Mouse (Mus musculus) intestine, postnatal 0 days (tissue): ENCODE results near the gene Dctn2. TPM values are rescaled to one million over a fixed set of nuclear protein-coding genes. Genes with fewer than 3 reads are reported as not detected.
"Not testable (repeated sequence)": the region's sequence is repeated elsewhere in the genome, so short reads cannot be mapped to it uniquely, and the experiment has no call there.

ENCODE experiments used
- ATAC-seq: fragments of 200-750 bp; cut with Nextera tagmentation; 2 replicates; pipeline ENCODE4 v1.8.0; 2017; ENCODE audit warnings: mild to moderate bottlenecking, moderate TSS enrichment, moderate library complexity
- H3K27ac ChIP-seq: fragments of 300-500 bp; sonication (generic); 2 replicates; pipeline ENCODE4 v1.5.1; 2014; ENCODE audit warnings: mild to moderate bottlenecking, low read depth, low read length, moderate library complexity
- H3K27me3 ChIP-seq: fragments of 300-500 bp; sonication (generic); replicated peaks from 2 replicates; pipeline ENCODE4 v1.6.1; 2014; ENCODE audit warnings: low read length, mixed read lengths; ENCODE audit not compliant: control insufficient read depth, insufficient read depth
- H3K36me3 ChIP-seq: fragments of 300-500 bp; sonication (generic); 2 replicates; pipeline ENCODE4 v1.6.1; 2014; ENCODE audit warnings: mild to moderate bottlenecking, moderate library complexity; ENCODE audit not compliant: control insufficient read depth, insufficient read depth
- H3K4me1 ChIP-seq: fragments of 300-500 bp; sonication (generic); replicated peaks from 2 replicates; pipeline ENCODE4 v1.6.1; 2014; ENCODE audit warnings: antibody characterized with exemption, low read length, mixed read lengths; ENCODE audit not compliant: control insufficient read depth, insufficient read depth
- H3K4me2 ChIP-seq: fragments of 300-500 bp; sonication (generic); replicated peaks from 2 replicates; pipeline ENCODE4 v1.6.1; 2014; ENCODE audit warnings: low read depth, mild to moderate bottlenecking, moderate library complexity
- H3K4me3 ChIP-seq: fragments of 300-500 bp; sonication (generic); 2 replicates; pipeline ENCODE4 v1.5.1; 2014; ENCODE audit warnings: low read depth, low read length
- H3K9ac ChIP-seq: fragments of 300-500 bp; sonication (generic); 2 replicates; pipeline ENCODE4 v1.6.1; 2014; ENCODE audit warnings: mild to moderate bottlenecking, low read depth, low read length
- H3K9me3 ChIP-seq: fragments of 300-500 bp; sonication (generic); 2 replicates; pipeline ENCODE4 v1.6.1; 2016; ENCODE audit warnings: mixed run types; ENCODE audit not compliant: control insufficient read depth
- CTCF ChIP-seq: sonication (generic); IDR thresholded peaks from 2 replicates; pipeline ENCODE4 v1.5.1; 2016; ENCODE audit warnings: low read depth, mild to moderate bottlenecking, control low read depth, antibody characterized with exemption, moderate library complexity
- WGBS: fragments of 180-500 bp; shearing (Covaris S2); extraction: QIAGEN DNeasy Blood & Tissue Kit; methylation state at CpG from one replicate; pipeline ENCODE4 v1.1.7; 2014; 5-methylcytosine and 5-hydroxymethylcytosine counted together
- polyA plus RNA-seq: library from polyadenylated mRNA; unstranded; fragments of >200 nt; fragmentation: Nextera tagmentation; extraction: Ambion mirVana; gene quantifications from 2 replicates; pipeline ENCODE4 v1.2.1, GENCODE M21; 2015

The Dctn2 gene
- polyA plus RNA-seq, 1 experiment from 2014 or later: 143 TPM

DNA sequence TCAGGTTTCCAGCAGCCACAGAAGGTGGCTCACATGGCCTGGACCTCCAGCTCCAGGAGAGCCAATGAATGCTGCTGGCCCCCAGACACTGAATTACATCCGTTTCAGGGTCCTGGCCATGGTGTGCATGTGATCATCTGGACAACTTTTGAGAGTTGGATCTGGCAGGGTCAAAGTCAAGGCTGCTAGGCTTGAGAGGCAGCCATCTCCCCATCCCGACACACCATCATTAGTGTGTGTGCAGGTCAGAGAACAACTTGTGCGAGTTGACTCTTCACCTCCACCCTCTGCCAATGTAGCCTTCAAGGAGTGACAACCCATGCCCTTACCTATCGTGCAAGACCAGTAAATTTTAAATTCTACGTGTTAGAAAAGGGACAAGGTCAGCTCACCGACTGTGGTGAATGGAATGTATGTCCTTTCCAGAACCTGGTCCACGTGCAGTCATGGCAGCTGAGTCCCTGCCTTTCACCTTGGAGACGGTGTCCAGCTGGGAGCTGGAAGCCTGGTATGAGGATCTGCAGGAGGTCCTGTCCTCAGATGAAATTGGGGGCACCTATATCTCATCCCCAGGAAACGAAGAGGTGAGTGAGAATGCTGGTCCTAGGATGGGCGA, 28.8 kb downstream of the Dctn2 start:
- H3K4me2 ChIP-seq: no peak overlapping the region
- H3K4me1 ChIP-seq: peaks cover 15% of the 10 kb centered on the region
- H3K27ac ChIP-seq: 0 out of 2 replicates have a peak overlapping the region, but pooled peaks have one; percentile 23
- no peaks in the 10 kb centered on the region for H3K9me3 ChIP-seq
- H3K27me3 ChIP-seq: no peaks in the 10 kb centered on the region
- no peak overlapping the region for H3K9ac ChIP-seq
- no peak overlapping the region for H3K4me3 ChIP-seq
- no peak for TF ChIP-seq CTCF
- ATAC-seq: no peak
- H3K36me3 ChIP-seq: peaks cover 65% of the 10 kb centered on the region
- 85% methylated on average over 10 of the region's 10 CpGs for WGBS

DNA sequence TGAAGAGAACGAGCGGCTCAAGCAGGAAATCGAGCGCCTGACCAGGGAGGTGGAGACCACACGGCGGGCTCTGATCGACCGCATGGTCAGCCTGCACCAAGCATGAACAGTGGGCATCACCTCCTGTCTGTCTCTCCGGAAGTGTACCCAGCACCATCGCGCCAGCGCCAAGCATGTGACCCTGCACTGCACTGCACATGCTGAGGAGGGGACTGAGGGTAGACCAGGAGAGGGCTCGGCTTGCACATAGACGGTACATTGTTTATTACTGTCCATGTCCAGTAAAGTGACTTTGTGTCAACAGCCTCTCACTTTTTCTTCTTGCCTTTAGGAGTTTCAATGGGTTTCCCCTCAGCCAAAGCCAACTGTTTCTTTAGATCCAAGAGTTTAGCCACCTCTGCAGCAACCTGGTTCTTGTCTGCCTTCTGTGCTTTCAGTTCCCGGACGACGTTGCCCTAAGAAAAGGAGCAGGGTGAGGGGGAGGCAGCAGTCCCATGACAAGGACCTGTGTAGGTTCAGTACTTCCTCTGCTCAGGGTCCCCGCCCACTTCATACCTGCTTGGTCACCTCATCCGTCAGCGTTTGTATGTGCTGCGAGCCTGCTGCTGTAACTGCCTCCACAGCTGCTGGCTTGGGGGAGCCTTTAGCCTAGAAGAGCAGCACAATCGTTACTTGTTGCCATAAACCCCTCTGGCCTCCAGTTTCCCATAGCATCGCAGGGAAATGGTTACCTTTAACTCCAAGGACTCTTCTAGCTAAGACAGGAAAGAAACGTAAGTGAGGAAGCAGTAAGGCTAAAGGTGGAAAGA, 30.0 kb downstream of the Dctn2 start:
- no peak overlapping the region for H3K4me2 ChIP-seq
- H3K27me3 ChIP-seq: no peaks in the 10 kb centered on the region
- H3K4me1 ChIP-seq: peaks cover 15% of the 10 kb centered on the region
- no peak for TF ChIP-seq CTCF
- ATAC-seq: no peak
- H3K9me3 ChIP-seq: no peaks in the 10 kb centered on the region
- 80% methylated on average over 24 of the region's 24 CpGs for WGBS
- peaks cover 77% of the 10 kb centered on the region for H3K36me3 ChIP-seq
- H3K27ac ChIP-seq: peak overlapping the region; percentile 21
- H3K9ac ChIP-seq: no peak overlapping the region
- H3K4me3 ChIP-seq: no peak overlapping the region

DNA sequence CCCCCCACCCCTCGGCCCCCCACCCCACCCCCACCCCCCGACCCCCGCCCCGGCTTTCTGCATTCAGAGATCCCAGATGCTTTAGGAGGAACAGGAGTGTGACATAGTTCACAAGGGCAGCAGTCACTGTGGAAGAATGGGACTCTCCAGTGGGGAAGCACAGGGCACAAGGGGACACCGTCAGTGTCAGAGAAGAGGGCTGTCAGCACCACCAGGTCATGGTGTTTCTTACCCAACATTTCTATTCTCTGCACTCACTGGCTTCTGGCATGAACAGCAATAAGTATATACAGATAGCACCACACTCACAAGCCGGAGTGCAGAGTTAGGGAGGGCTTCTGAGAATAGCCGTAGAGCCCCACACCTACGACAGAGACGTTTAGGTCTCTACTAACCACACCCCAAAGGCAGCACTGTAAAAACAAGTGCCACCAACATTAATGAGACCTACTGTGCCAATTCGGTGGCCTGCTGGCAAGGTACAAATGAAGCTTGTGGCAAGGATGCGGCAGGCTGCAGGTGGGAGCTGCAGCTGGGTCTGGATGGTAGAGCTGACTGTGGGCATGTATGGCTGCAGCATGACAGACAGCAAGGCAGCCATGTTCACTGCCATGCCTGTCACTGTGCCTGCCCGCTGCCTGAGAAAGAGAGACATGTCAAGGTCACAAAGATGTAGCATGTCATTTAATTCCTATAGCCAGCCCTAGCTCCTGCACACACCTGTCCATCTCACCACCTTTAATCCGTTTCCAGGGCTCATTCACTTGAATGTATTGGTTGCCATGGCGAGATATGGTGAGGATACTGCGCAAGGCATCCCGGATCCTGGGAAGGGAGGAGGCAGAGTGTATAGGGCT, 31.1 kb downstream of the Dctn2 start:
- peaks cover 7% of the 10 kb centered on the region for H3K4me1 ChIP-seq
- H3K27me3 ChIP-seq: no peaks in the 10 kb centered on the region
- H3K27ac ChIP-seq: no peak overlapping the region
- no peak overlapping the region for H3K4me2 ChIP-seq
- H3K4me3 ChIP-seq: no peak overlapping the region
- 85% methylated on average over 16 of the region's 16 CpGs for WGBS
- no peak for TF ChIP-seq CTCF
- no peak for ATAC-seq
- H3K9me3 ChIP-seq: no peaks in the 10 kb centered on the region
- peaks cover 84% of the 10 kb centered on the region for H3K36me3 ChIP-seq
- no peak overlapping the region for H3K9ac ChIP-seq

DNA sequence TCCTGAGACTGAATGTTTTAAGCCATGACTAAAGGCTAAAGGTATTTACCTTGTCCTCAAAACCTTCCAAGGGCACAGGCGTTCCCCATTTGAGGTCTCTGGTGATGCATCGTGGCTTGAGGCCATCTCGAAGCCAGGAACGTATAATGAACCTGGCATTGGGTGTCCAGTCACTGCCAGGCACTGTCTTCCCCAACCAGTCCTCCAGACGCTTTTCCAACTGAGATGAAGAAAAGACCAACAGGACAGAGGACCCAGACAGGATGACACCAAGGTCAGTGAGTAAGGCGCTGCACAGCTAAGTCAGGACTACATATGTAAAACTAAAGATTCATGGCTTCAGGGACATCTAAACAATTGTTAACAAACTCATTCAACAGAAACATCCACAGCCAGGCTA, 34.2 kb downstream of the Dctn2 start:
- no peak overlapping the region for H3K27ac ChIP-seq
- 93% methylated on average over 6 of the region's 6 CpGs for WGBS
- no peak overlapping the region for H3K4me2 ChIP-seq
- no peak for ATAC-seq
- H3K9ac ChIP-seq: no peak overlapping the region
- no peaks in the 10 kb centered on the region for H3K27me3 ChIP-seq
- peaks cover 89% of the 10 kb centered on the region for H3K36me3 ChIP-seq
- H3K4me3 ChIP-seq: no peak overlapping the region
- TF ChIP-seq CTCF: no peak
- H3K9me3 ChIP-seq: no peaks in the 10 kb centered on the region
- H3K4me1 ChIP-seq: no peaks in the 10 kb centered on the region

DNA sequence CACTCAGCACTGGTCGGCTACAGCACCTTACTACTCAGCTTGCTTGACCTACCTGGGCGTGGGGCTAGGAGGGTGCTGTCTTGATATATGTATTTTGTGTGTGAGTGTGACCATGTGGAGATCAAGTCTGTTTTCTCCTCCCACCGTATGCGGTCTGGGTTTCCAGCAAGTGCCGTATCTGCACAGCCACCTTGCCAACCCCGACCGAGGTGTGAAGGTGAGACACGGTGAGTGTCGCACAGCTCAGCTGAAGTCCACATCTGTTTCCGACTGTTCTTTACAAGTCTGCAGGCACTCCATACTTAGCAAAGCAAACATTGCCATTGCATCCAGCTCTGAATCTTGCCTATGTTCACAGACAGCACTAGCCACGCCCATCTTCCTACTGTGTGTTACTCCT, 37.0 kb downstream of the Dctn2 start:
- Histone ChIP-seq H3K27me3 (no peaks in the 10 kb centered on the region), H3K9me3 (no peaks in the 10 kb centered on the region), H3K27ac (no peak overlapping the region), H3K4me1 (no peaks in the 10 kb centered on the region), H3K4me3 (no peak overlapping the region), H3K36me3 (peaks cover 87% of the 10 kb centered on the region), H3K9ac (no peak overlapping the region), H3K4me2 (no peak overlapping the region)
- ATAC-seq: no peak
- WGBS: 94% methylated on average over 11 of the region's 11 CpGs
- TF ChIP-seq CTCF: no peak

DNA sequence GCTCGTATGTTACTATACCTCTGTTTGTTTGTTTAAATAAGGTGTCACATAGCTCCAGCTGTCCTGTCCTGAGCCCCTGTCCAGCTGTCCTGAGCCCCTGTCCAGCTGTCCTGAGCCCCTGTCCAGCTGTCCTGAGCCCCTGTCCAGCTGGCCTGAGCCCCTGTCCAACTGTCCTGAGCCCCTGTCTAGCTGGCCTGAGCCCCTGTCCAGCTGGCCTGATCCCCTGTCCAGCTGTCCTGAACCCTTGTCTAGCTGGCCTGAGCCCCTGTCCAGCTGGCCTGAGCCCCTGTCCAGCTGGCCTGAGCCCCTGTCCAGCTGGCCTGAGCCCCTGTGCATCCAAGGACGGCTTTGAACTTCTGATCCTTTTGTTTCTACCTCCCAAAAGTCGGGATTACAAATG, 43.0 kb downstream of the Dctn2 start:
- H3K4me3 ChIP-seq, H3K4me2 ChIP-seq, H3K27ac ChIP-seq, H3K4me1 ChIP-seq, H3K9ac ChIP-seq, ATAC-seq, H3K27me3 ChIP-seq, H3K9me3 ChIP-seq: not testable (repeated sequence)
- peaks cover 44% of the 10 kb centered on the region for H3K36me3 ChIP-seq
- WGBS: 95% methylated on average over 3 of the region's 3 CpGs
